Mouse (Mus musculus) gastrocnemius, adult 2 months (tissue): ENCODE results near the gene Xrcc4. TPM values are rescaled to one million over a fixed set of nuclear protein-coding genes. Genes with fewer than 3 reads are reported as not detected.

Experiments used
- DNase-seq: peaks from one replicate; pipeline ENCODE4 v3.0.0; 2022
- H3K27ac ChIP-seq: fragments of 200-600 bp; 2 replicates; pipeline ENCODE4 v1.8.1; 2022; ENCODE audit warnings: mild to moderate bottlenecking
- H3K4me3 ChIP-seq: fragments of 200-600 bp; 2 replicates; pipeline ENCODE4 v1.8.1; 2022; ENCODE audit warnings: mild to moderate bottlenecking, moderate library complexity
- CTCF ChIP-seq: fragments of 200-600 bp; IDR thresholded peaks from 2 replicates; pipeline ENCODE4 v1.8.1; 2022; ENCODE audit warnings: antibody characterized with exemption, mild to moderate bottlenecking, moderate library complexity
- intact Hi-C: fragments of 180-260 bp; cut with DNase I; formaldehyde crosslinking; loops from one replicate; pipeline ENCODE4 v1.15.1; 2025
- total RNA-seq, 2 experiments: library from RNA; stranded (reverse); gene quantifications; 2 replicates each; pipeline ENCODE4 v1.2.3; 2021

Gene Xrcc4
- total RNA-seq, 2 experiments from 2014 or later: 8.0 to 8.1 TPM

DNA sequence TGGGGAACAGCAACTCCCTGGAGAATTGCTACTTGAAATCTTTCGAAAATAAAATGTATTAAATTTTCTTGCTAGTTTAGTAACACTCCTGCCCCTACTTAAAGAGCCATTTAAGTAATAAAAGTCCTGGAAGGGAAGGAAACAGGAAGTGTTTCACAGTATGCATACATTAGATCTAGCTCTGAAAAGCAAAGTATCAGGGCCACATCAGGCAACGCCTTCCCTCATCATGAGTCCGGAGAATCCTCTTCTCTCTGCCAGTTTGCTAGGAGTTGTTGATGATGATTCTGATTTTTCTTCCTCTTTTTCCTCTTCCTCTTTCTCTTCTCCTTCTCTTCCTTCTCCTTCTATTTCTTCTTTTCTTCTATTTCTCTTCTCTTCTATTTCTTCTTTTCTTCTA is 250.8 kb downstream of the Xrcc4 start:
- no peak for DNase-seq
- Histone ChIP-seq H3K4me3 (no peak overlapping the region), H3K27ac (no peak overlapping the region)
- TF ChIP-seq CTCF: no peak
- intact Hi-C loops: no loop called here

DNA sequence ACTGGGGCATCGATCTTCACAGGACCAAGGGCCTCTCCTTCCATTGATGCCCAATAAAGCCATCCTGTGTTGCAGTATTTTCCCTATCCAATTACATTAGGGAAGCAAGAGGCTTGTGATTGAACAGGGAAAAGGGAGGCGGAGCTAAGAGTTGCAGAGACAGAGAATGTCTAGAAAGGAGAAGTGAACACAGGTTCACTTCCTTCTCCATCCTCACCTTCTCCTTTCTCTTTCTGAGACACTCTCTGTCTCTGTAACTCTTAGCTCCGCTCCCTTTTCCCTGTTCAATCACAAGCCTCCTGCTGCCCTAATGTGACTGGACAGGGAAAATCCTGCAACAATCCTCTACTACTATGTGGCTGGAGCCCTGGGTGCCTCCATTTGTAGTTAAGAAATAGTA is 254.9 kb downstream of the Xrcc4 start:
- Histone ChIP-seq H3K4me3 (no peak overlapping the region), H3K27ac (no peak overlapping the region)
- DNase-seq: no peak
- no peak for TF ChIP-seq CTCF
- intact Hi-C loops: no loop called here

DNA sequence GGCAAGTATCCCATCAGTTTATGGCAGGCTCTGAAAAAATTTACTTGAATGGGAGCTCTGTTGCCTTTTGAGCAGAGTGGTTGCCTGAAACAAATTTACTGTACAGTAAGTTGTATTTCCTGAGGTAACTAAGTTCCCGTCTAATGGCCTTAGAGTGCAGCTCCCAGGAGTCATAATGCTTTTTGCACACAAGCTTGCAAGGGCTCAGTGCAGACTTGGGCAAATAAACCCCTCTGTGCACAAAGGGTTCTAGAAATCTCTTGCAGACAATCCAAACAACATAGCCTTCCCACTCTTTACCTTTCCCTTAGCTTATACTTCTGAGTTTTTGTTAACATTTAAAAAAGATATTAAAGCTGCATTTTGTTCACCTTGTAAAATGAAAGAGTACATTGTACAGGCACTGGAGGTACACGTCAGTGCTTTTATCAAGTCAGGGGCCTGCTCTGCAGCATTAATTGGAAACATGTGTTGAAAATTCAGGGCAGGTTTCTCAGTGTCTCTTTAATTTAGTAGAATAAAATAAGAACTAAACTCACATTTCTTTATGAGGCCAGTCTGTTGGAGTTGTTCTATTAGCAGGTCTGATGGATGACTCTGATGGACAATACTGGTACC is 256.2 kb downstream of the Xrcc4 start:
- Histone ChIP-seq H3K27ac (no peak overlapping the region), H3K4me3 (no peak overlapping the region)
- TF ChIP-seq CTCF: no peak
- intact Hi-C loops: no loop called here
- no peak for DNase-seq

DNA sequence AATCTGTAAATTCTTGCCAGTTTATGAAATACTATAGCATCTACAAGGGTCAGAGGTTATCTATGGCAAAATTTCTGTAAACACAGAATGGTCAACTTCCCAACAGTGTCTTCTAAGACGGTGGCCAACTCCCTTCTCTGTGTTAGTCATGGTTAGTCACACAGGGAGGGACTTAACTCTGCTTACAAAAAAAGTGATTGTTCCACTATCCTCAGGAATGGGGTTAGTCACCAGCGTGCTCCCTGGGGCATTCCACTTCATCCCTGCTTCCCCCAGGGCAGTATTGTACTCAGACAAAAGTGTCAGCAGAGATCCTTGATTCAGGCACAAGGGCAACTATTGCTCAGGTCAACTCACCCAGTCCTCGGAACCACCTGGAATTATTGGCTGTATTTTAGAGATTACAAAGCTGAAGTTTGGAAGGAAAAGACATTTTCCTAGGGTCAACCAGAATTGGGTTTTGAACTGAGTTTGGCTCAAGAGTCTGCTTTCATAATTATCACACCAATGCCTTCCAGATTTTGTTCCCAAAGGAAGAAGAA is 260.9 kb downstream of the Xrcc4 start:
- TF ChIP-seq CTCF: no peak
- peak; percentile 51 for DNase-seq
- Histone ChIP-seq H3K27ac (no peak overlapping the region), H3K4me3 (no peak overlapping the region)
- intact Hi-C loops: no loop called here

DNA sequence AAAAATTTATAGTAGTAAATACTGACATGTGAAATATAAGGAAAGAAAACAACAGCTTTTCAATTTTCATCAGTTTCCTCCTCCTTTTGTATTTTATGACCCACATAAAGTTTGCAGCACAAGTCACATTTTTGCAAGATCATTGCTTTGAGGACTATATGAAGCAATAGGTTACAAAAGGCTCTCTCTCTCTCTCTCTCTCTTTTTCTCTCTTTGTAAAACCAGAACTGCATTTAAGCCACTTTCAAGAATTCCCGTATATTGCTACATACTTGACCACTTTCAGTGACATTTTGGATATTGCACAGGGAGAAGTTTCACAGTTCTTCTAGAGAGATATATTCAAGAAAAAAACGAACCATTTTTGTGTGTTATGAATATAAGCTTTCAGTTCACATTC is 261.6 kb downstream of the Xrcc4 start:
- H3K27ac ChIP-seq: no peak overlapping the region
- no peak for TF ChIP-seq CTCF
- intact Hi-C loops: no loop called here
- no peak for DNase-seq
- no peak overlapping the region for H3K4me3 ChIP-seq

DNA sequence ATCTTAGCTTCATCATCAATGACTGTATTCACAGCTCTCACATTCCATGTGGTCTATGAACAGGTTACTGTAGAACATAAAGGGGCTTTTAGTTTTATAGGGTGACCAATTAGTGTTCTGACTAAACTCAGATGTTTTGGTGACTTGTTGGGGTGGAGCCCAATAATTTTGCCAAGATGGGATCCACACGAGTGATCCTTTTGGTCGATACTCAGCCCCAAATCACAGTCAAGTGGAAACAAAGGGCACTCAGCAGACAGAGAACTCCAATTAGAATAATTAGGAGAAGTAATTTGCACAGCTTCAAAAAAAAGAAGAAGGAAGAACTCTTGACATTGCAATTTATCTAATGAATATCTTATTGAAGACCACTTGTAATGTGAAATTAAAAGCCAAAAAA is 274.9 kb downstream of the Xrcc4 start:
- no peak for TF ChIP-seq CTCF
- Histone ChIP-seq H3K4me3 (no peak overlapping the region), H3K27ac (no peak overlapping the region)
- intact Hi-C loops: no loop called here
- no peak for DNase-seq

DNA sequence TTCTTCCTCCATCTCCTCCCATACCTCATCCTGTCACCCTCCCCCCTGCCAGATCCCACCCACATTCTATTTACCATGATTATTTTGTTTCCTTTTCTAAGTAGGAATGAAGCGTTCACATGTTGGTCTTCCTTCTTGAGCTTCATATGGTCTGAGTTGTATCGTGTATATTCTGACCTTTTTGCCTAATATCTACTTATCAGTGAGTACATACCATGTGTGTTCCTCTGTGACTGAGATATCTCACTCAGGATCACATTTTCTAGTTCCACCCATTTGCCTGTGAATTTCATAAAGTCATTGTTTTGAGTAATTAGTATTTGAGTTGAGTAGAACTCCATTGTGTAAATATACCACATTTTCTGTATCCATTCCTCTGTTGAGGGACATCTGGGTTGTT is 277.2 kb downstream of the Xrcc4 start:
- DNase-seq: no peak
- TF ChIP-seq CTCF: no peak
- H3K27ac ChIP-seq: no peak overlapping the region
- intact Hi-C loops: no loop called here
- H3K4me3 ChIP-seq: no peak overlapping the region

DNA sequence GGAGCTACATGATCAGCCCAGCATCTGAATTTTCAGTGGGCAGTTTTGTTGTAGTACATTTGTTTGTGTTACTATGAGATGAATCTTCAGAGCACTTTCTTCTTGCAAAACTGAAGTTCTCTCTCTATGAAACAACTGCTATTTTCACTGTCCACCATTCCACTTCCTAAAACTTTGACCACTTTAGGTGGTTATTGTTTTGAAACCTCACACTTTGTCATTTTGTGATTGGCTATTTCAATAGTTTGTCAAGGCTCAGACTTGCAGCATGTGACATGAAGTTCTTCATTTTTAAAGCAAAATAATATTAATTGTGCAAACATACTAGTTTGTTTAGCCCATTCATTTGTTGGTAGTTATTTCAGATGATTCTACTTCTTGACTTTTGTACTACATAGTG is 280.4 kb downstream of the Xrcc4 start:
- Histone ChIP-seq H3K4me3 (no peak overlapping the region), H3K27ac (no peak overlapping the region)
- no peak for DNase-seq
- intact Hi-C loops: no loop called here
- no peak for TF ChIP-seq CTCF

DNA sequence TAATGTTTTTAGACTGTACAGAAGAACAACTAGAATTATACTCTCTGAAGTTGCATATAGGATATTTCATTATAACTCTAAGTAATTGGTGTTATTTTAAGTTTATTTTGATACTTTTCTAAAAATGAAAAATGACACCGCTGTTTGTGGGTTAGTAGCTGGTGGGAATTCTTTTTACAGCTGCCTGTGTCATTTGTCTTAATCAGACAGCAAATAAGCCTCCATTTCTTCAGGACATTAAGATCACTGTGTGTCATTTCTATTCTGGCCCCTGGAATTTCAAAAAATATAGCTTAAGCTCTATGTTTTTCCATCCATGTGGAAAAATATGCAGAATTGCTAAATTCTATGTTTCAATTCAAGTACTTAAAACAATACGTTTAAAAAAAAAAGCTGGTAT is 287.5 kb downstream of the Xrcc4 start:
- intact Hi-C loops: no loop called here
- no peak for DNase-seq
- Histone ChIP-seq H3K4me3 (no peak overlapping the region), H3K27ac (no peak overlapping the region)
- no peak for TF ChIP-seq CTCF

DNA sequence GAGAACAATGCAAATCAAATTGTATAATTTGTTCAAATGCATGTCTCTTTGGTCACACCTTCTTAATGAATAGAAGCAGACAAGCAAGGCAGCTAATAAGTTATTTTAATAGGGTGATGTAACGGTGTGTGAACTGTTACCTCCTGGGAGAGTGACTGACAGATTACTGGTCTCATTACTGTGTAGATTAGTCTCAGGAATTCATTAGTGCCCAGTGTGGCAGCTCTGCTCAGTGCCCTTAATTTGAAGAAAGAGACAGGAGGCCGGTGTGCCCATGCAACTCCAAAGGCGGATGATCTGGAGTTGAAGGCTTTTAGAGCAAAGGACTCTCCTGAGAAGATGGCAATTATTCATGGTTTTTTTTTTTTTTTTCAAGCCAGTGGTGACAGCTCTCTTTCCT is 291.7 kb downstream of the Xrcc4 start:
- intact Hi-C loops: no loop called here
- DNase-seq: no peak
- no peak overlapping the region for H3K4me3 ChIP-seq
- no peak for TF ChIP-seq CTCF
- H3K27ac ChIP-seq: no peak overlapping the region

DNA sequence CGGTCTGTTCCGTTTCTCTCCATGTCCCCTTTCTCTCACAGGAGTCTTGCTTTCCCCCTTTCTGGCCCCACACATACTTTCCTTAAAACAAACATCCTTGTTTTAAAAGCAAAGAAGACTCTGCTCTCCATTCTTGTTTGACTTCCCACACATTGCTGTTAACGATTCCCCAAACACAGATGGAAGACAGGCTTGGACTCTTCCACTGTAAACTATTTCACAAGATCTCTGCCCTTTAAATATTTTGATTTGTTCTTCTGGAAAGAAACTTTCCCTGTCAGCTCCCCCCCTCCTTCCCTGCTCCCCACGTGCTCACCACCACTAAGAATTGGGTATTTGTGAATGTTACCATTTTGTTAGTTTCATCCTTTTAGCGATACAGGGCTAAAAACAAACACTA is 297.9 kb downstream of the Xrcc4 start:
- no peak for DNase-seq
- no peak for TF ChIP-seq CTCF
- intact Hi-C loops: no loop called here
- no peak overlapping the region for H3K4me3 ChIP-seq
- no peak overlapping the region for H3K27ac ChIP-seq

DNA sequence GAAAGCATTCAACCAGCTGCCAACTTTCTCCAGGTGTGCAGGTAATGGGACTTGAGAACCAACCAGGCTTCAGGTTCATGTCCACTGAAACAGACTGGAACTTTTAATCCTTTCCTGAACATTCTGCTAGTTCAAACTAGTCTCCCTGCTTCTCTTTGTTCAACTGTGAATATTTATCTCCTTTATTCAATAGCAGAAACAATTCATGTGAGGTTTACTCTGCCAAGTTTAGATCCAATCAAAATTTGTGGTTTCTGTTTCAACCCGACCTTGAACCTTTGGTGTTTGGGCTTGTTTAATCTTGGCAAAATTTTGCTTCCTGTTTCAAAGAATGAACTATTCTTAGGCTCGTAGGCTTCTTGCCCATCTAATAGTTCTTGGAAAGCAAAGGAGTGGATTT is 306.5 kb downstream of the Xrcc4 start:
- no peak overlapping the region for H3K4me3 ChIP-seq
- intact Hi-C loops: loop anchor here (10.0 kb wide), 1 partner anchor 92 kb away; no protein-coding TSS in a partner anchor
- TF ChIP-seq CTCF: no peak
- DNase-seq: no peak
- H3K27ac ChIP-seq: no peak overlapping the region

DNA sequence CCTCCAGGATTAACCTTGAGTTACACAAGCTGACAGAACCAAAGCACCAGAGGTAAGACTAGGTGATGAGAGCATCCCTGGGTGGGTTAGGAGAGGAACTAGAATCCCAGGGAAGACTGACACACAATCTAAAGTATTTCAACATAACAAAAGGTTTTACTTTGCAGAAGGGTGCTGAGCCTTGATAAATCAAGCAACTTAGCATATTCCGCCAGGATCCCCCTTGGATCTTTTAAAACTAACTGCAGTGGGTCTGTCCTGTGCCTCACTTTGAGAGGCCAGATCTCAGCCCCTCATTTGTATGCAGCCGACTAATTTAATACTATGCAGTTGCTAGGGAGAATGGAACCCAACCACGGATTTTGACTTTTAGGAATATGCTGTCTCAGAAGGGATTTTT is 309.1 kb downstream of the Xrcc4 start:
- Histone ChIP-seq H3K4me3 (no peak overlapping the region), H3K27ac (no peak overlapping the region)
- no peak for TF ChIP-seq CTCF
- intact Hi-C loops: loop anchor here (10.0 kb wide), 1 partner anchor 95 kb away; no protein-coding TSS in a partner anchor
- no peak for DNase-seq
